Mouse (Mus musculus): ENCODE measurements at regions not wholly inside any gene's neighbourhood (a gene's known extent, or its start where the extent isn't known, plus 50 kb on each side); places are given as distances from the start of the nearest gene placed in this dataset.

GRCm38 (mm10) chr10:55767571-55767970 is 339.1 kb upstream of the Msl3l2 start:
- peak; percentile 17 for DNase-seq

GRCm38 (mm10) chr10:55769642-55770041 is 337.1 kb upstream of the Msl3l2 start:
- no peak for DNase-seq

DNA sequence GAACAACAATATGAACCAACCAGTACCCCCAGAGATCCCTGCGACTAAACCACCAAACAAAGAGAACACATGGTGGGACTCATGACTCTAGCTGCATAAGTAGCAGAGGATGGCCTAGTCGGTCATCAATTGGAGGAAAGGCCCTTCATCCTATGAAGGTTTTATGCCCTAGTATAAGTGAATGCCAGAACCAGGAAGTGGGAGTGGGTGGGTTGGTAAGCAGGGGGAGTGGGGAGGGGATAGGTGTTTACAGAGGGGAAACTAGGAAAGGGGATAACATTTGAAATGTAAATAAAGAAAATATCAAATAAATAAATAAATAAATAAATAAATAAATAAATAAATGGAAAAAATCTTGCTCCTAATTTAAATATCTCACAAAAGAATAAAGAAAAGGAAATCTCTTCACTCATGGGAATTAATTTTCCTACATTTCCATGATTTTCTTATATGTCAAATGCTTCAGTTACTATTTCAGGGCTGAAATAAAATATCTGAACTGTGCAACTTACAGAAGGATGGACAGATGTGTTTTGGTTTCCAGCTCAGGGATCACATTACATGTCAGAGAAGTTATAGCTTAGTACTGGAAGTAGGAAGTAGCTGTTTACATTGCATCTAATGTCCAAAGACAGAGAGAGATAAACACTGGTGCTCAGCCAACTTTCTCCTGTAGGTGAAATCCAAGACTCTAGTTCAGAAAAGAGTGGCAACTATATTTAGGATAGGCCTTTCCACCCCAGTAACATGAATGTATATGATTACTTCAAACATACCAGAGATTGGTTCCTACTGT is 323.8 kb upstream of the Msl3l2 start:
- no peak for DNase-seq

- no peak for DNase-seq
These were observed 292.8 kb upstream of the Msl3l2 start for GRCm38 (mm10) chr10:55813966-55814365.

GRCm38 (mm10) chr10:55851361-55851760 is 255.4 kb upstream of the Msl3l2 start:
- DNase-seq = no peak

DNA sequence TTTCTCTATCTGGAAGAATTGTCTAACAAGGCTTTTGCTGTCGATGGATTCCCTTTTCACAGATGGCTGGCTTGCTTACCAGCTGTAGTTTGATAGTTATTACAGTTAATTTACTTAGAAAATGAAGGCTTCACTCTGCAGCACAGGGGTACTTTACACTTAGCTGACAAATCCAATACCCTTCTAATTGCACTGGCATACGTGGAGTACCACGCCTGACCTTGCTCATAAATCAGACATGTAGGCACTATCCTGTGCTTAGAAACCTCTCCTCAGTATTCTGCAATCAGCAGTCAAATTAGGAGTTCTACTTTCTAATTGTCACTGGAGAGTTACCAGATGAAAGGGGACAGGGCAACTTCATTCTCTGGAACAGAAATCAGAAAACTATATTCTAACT is 214.1 kb upstream of the Msl3l2 start:
- no peak for DNase-seq

DNA sequence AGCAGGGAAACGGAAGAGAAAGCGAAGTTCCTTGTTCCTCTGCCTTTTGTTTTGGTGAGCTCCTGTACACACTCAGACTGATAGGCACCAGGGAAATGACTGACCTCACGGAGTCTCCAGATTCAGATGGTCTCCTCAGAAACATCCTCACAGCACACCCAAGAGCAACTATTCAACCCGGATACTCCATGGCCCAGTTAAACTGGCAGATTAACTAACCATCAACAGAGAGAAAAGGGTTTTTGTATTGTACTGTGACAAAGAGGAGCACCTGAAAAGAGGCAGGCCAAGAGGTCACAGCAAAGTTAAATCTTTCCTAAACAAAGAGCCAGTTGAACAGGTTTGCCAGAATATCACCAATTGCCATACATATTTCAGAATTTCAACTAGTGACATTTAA is 177.6 kb upstream of the Msl3l2 start:
- DNase-seq = no peak

GRCm38 (mm10) chr10:55933993-55934392 is 172.7 kb upstream of the Msl3l2 start:
- no peak for DNase-seq

DNA sequence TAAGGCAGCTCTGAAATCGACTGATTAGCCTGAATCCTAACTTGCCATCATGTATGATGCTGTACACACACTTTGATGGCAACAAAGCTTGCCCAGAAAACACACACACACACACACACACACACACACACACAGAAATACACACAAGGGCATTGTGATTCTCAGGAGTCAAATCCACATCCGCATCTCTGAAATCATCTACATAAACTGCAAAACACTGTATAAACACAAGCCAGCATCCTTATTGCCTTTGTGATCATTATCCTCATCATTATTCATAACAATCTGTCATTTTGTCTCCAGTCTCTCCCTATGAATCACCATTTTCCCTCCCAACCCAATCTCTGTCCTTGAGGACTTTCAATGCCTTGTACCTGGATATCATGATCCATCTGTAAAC is 171.3 kb upstream of the Msl3l2 start:
- no peak for DNase-seq

DNA sequence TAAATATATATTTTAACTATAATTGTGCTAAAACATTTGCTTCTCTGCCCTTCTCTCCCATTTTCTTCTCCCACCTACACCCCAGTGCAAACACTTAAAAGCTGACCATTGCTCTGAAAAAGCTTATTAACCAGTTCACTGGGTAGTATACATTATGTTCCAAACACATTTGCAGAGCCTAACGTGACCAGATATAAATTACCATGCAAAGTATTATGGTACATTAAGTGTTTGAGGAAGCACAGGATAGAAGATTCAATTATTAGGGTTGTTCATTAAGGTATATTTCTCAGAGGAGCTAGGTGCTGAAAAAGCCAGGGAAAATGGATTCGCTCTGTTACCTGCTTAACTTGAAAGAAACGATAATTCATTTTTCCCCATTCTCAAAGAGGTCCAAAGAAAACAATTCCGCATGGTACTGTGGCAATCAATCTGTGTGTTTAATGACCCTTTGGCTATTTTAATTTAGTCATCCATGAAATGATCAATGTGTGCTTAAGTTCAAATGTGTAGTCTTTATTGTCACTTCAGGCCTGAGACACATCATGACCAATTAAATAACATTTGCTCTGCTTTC is 144.0 kb upstream of the Msl3l2 start:
- DNase-seq = no peak
